Mouse (Mus musculus) urinary bladder, postnatal 36 days (tissue): ENCODE measurements around the gene Shisa6.

Experiments used
- DNase-seq, 2 experiments: peaks; one replicate each; pipeline ENCODE4 v3.0.0; 2022; ENCODE audit warnings: low spot score in 2 of 2, mixed read lengths in 1 of 2

Shisa6 gene

DNA sequence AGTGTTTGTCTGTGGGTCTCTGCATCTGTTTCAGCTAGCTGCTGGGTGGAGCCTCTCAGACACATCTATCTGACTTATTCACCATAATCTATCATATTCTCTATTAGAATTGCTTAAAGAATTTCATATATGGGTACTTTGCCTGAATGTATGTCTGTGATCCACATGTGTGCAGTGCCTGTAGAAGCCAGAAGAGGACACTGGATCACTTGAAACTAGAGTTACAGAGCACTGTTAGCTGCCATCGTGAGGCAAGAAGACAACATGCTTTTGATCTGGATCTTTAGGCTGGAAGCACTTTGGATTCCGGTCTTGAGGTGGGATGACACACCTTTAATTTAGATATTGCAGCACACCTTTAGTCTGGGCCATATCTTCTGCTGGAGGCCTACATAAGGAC is 289.2 kb downstream of the Shisa6 start:
- no peak for DNase-seq

DNA sequence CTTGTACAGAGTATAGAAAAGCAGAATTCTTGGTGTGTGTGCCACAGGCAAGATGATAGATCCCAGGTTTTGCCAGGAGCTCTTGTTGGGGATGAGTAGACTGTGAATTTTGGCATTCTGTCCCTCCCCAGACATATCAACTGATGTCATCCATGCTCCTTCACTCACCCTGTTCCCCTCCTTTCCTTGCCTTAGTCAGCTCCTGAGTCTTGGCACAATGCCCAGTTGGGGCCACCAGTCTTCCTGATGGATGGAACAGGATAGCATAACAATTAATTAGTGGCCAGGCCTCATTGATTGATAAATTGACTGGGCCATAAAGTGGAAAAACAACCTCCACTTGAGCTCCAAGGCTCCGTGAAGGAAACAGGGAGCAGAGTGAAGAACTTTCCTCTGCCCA is 292.9 kb downstream of the Shisa6 start:
- no peak for DNase-seq

DNA sequence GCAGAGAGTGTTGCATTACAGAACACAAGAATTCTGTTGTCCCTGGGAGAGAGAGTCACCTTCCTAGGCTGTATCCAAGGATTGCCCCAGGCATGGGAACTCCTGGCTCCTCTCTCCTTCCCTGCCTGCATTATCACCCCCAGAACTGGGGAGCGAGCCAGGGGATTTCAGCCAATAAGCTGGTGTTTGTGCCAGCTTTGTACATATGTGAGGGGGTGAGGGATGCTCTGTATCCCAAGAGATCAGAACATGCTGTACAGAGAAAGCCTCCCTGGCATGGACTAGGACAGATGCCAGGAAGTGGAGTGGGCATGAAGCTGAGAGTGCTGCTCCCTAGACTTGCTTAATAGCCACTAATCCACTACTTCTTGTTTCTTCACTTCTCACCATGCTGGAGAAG is 303.6 kb downstream of the Shisa6 start:
- peak in 1 of 2 experiments; percentile 3 for DNase-seq

DNA sequence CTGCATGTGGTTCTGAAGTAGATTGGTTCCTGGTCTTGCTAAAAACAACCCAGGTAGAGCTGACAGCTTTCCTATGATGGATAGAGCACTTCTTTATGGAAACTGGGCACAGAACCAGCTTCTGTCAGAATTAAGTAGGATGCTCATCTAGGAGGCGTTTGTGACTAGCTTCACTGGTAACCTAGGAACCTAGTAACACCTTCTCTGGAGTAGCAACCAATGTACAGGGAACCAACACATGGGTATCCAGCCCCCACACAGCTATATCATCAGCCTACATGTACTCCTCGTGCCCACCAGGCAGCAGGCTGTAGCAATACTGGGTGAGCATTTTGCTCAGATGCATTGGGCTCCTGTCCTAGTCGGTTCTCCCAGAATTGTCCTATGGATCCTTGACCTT is 307.3 kb downstream of the Shisa6 start:
- DNase-seq: no peak

DNA sequence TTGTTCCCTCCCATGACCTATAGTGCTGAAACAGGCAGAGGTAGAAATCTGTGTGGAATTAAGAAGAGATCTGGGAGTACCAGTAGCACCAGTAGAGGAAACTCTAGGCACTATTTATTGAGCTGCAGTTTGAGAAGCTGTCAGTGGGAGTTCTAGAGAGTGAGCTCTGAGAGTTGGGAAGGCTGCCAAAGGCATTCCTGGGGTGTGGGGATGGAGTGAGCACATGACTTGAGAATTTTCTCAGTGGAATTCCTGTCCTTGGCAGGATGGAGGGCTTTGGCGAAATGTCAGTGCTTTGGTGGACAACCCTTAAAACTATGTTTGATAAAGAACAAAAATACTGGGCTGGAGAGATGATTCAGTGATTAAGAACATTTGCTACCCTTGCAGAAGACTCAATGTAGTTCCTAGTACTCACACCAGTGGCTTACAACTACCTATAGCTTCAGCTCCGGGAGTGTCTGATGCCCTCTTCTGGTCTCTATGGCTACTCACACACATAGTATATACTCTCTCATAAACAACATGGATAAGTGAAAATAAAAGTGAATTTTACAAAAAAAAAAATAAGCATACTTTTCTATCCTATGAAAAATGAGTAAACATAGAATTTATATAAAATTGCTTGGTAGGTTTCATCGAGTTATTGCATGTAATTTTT is 337.0 kb downstream of the Shisa6 start:
- peak in 1 of 2 experiments; percentile 36 for DNase-seq

DNA sequence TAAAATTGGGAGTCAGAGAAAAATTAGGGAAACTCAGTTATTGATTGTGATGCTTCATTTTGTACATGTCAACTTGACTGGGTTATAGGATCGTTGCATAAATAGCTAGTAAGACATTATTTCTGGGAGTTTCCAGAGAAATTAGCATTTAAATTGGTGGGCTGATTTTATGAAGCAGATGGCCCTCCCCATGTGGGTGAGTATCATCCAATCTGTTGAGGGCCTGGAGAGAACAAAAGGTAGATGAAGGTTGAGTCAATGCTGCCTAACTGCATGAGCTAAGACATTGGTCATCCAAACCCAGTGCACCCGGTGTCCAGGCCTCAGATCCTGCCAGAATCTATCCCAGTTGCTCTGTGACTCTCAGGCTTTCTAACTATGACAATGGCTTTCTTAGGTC is 337.6 kb downstream of the Shisa6 start:
- DNase-seq: no peak

DNA sequence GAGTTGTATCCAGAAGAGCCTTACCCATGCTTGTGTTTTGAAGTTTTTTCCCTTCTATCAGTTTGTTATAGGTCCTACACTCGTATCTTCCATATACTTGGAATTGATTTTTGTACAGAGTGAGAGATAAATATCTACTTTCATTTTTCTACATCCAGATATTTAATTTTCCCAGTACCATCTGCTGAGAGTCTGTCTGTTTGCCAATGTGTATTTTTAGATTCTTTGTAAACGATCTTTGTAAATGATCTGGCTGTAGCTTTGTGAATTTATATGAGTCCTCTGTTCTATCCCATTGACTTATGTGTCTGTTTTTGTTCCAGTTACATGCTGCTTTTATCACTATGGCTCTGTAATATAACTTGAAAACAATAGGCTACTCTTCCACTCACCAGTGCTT is 348.0 kb downstream of the Shisa6 start:
- no peak for DNase-seq

DNA sequence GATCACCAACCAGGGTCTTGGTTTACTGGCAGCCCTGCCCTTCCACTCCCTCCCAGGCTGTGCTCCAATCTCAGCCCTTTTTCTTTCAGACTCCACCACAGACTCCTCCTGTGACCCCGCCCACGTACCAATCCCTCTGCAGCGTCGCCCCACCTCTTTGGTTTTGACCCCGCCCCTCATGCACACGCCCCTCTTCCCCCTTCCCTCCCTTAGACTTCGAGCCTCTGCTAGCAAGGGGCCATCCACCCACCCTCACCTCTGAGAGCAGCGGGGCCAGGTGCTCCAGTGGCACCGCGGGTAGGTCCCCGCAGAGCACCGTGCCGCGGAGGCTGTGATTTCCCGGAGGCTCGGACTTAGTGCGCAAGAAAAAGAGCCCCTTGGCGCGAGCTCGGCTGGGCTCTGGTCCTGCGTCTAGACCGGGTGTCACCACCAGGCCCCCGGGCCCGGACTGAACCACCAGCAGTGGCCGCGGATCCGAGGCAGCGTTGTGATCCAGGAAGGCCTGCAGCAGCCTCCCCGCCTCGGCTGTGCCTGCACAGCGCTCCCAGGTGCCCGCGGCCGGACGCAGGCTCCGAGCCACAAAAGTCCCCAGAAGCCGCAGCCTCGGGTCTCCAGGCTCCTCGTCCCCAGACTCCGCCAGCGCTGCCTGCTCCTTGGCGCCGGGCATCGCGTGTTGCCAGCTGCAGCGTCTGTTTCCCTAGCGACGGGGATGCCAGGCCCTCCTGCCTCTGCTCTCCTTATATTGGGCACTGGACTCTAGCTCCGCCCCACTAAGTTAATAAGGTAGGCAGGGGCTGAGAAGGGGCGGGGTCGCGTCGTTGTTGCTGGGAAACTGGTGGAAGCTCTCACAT is 357.7 kb downstream of the Shisa6 start, which contains the start of gene Dnah9:
TSS of gene Dnah9 (minus strand) at position 751 of the 851 bp plus-strand sequence.
- peak; percentile 24 to 51 for DNase-seq

DNA sequence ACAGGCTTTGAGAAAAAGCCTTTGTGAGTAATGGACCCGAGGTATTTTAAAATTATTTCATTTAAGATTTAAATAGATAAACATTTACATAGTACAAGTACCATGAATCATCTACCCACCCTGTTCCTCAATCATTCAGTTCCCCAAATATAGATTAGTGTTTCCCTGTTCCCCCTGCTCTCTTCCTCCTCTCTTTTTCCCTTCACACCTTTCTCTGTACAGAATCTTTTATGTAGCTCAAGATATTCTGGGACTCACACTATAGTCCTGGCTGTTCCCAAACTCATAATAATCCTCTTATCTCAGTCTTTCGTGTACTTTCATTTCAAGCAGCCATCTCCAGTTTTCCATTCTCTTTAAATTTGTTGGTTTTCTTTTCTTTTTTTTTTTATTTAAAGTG is 361.7 kb downstream of the Shisa6 start:
- no peak for DNase-seq
